Mouse (Mus musculus) forelimb bud, embryonic 11.5 days (tissue): ENCODE results near the gene Btbd7.
A peak's percentile ranks its signal among the peaks of the same experiment; 100 is the strongest.

ENCODE experiments used
- DNase-seq: peaks from one replicate; pipeline ENCODE4 v3.0.0-alpha.2; 2012; ENCODE audit warnings: low read depth, low spot score

Btbd7 gene

DNA sequence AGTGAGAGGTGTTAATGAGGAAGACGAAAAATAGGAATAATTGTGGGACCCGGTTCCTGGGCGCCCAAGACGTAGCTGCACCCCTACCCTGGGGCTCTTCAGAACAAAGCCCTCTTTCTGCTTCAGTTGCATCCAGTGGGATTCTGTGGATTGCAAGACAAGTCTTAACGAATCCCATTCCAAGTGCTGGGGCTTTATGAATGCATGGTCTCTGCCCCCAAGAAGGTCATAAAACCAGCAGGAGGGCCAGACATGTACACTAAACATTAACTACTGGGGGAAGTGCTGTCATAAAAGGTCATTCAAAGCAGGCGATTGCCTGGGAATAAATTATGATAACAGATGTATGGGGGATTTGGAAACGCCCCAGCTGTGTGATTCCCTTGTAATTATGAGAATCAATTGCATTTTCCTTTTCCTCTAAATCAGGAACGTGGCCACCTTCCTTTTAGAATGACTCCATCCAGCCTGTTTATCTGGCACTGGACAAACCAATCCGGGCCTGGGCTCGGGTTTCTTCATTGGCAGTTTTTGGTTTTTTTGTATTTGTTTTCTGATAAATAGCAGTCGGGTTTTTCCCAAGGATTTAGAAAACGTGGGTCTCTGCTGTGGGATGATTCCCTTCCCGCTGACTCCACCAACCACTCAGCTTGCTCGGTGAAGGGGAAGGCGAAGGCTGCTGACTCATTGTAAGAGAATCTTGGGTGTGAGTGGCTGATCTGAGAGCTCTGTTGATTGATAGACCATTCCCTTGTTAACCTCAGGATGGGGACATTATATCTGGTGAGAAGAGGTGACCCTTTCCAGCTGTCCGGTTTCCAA is 147.3 kb downstream of the Btbd7 start:
- DNase-seq, result peak; percentile 82
